Mouse (Mus musculus) forebrain, embryonic 11.5 days (tissue): ENCODE measurements at regions not wholly inside any gene's neighbourhood (a gene's known extent, or its start where the extent isn't known, plus 50 kb on each side); places are given as distances from the start of the nearest gene placed in this dataset.
A peak's percentile ranks its signal among the peaks of the same experiment; 100 is the strongest.
"Not testable (repeated sequence)": the region's sequence is repeated elsewhere in the genome, so short reads cannot be mapped to it uniquely, and the experiment has no call there.

ENCODE experiments used
- ATAC-seq: fragments of 200-750 bp; cut with Nextera tagmentation; replicated peaks from 2 replicates; pipeline ENCODE4 v1.8.0; 2017; ENCODE audit warnings: moderate TSS enrichment; ENCODE audit not compliant: low FRiP score
- DNase-seq: peaks from one replicate; pipeline ENCODE4 v3.0.0-alpha.2; 2017; ENCODE audit warnings: low spot score
- H3K27ac ChIP-seq: fragments of 300-500 bp; sonication (generic); 2 replicates; pipeline ENCODE4 v1.5.1; 2014; ENCODE audit warnings: low read depth, low read length
- H3K27me3 ChIP-seq: fragments of 300-500 bp; sonication (generic); 2 replicates; pipeline ENCODE4 v1.6.1; 2014; ENCODE audit warnings: mild to moderate bottlenecking, low read length, mixed read lengths; ENCODE audit not compliant: control insufficient read depth, insufficient read depth
- H3K36me3 ChIP-seq: fragments of 300-500 bp; sonication (generic); 2 replicates; pipeline ENCODE4 v1.6.1; 2014; ENCODE audit warnings: mild to moderate bottlenecking, low read length, moderate library complexity, mixed read lengths; ENCODE audit not compliant: control insufficient read depth, insufficient read depth
- H3K4me1 ChIP-seq: fragments of 300-500 bp; sonication (generic); replicated peaks from 2 replicates; pipeline ENCODE4 v1.6.1; 2014; ENCODE audit warnings: low read length, mixed read lengths; ENCODE audit not compliant: control insufficient read depth, insufficient read depth
- H3K4me2 ChIP-seq: fragments of 300-500 bp; sonication (generic); 2 replicates; pipeline ENCODE4 v1.6.1; 2014; ENCODE audit warnings: low read depth, mild to moderate bottlenecking, low read length, moderate library complexity, mixed read lengths; ENCODE audit not compliant: severe bottlenecking
- H3K4me3 ChIP-seq: fragments of 300-500 bp; sonication (generic); 2 replicates; pipeline ENCODE4 v1.5.1; 2014; ENCODE audit warnings: low read depth, low read length
- H3K9ac ChIP-seq: fragments of 300-500 bp; sonication (generic); 2 replicates; pipeline ENCODE4 v1.6.1; 2014; ENCODE audit warnings: low read length
- H3K9me3 ChIP-seq: fragments of 300-500 bp; sonication (generic); 2 replicates; pipeline ENCODE4 v1.6.1; 2016; ENCODE audit warnings: low read length, mixed read lengths; ENCODE audit not compliant: control insufficient read depth
- WGBS: fragments of 180-500 bp; shearing (Covaris S2); extraction: QIAGEN DNeasy Blood & Tissue Kit; methylation state at CpG from one replicate; pipeline ENCODE4 v1.1.7; 2014; 5-methylcytosine and 5-hydroxymethylcytosine counted together

DNA sequence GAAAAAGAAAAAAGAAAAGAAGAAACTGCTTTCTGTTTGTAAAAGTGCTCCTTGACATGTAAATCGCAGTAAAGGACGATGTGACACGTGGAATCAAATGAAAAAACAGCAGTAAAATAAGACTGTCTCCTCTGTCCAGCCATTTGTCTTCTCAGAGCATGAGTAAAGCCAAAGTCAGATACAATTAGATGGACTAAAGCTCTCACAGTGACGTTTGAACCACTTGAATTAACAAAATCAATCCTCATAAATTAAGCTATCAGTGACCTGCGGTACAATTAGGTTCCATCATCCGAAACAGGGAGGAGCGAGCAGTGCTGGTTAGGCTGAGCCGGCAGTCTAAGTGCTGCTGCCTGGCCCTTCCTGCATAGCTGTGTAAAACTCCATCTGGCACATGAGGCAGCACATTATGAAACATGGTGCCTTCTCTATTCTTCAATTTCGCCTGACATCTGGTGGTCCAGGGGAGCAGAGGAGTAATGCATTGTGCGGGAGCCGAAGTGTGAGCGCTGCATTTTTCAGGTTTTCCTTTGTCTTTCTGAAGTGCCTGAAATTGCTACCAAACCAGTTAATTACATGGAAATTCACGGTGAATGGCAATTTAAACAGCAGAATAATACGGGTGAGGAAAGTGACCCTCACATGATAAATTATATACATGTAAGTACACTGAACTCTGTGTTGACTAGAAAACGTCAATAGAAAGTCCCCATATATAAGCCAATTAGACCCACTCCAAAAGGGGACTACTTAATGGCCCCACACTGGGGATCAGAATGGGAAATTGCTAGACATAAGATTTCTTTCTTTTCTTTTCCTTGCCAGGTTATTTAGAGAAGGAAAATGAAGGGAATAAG lies 118.1 kb downstream of the Mmrn1 start:
- peaks cover 4% of the 10 kb centered on the region; the same call in 1 of the 2 replicates for H3K4me1 ChIP-seq
- 39% methylated on average over 15 of the region's 15 CpGs for WGBS
- H3K9me3 ChIP-seq: no peaks in the 10 kb centered on the region
- no peak overlapping the region for H3K9ac ChIP-seq
- H3K4me3 ChIP-seq: no peak overlapping the region
- no peaks in the 10 kb centered on the region for H3K27me3 ChIP-seq
- no peaks in the 10 kb centered on the region for H3K36me3 ChIP-seq
- H3K27ac ChIP-seq: peak overlapping the region; percentile 63
- H3K4me2 ChIP-seq: peak overlapping the region; percentile 27; the same call in 1 of the 2 replicates
- DNase-seq (peak; percentile 55), ATAC-seq (peak; percentile 92)

DNA sequence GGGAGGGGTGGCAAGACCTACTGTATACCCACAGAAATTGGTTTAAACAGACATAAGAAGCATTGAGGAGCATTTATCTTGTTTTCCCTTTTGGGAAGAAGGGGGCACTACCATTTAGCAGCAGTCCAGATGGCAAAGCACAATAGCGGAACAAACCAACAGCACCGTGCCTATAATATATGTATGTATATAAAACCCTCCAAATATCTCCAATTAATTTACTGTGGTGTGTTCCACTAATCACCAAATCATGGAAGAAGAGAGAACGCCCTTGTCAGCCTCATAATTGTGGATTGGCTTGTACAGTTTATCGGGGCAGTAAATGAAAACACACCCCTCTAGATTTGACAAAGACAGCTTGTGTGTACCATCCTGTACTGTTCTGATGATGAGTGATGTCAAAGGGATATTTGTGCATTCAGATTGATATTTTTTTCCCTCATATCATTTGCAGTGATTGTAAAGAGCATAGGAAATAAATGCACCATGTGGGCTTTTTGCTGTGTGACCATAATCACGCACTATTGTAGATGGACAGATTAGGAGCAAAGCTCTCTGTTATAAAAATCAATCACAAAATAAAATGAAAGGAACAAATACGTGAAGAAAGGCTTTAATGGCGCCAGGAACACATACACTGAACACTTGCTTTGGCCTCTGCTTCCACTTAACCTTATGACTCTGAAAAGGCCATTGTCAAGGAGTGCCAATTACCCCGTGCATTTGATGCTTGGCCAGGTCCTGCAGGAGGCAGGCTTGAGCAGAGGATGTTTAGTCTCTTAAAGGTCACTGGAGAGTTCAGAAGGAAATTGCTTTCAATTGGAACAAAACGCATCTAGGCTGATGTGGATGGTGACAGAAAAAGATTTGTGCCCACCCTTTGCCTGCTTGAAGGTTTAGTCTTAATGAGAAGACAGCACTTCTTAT lies 119.0 kb downstream of the Mmrn1 start:
- peaks cover 4% of the 10 kb centered on the region; the same call in 1 of the 2 replicates for H3K4me1 ChIP-seq
- peak; percentile 54 for DNase-seq
- 48% methylated on average over 9 of the region's 9 CpGs for WGBS

GRCm38 (mm10) chr6:61047667-61048066 lies 122.9 kb downstream of the Mmrn1 start:
- not testable (repeated sequence) for H3K4me3 ChIP-seq, H3K9ac ChIP-seq, DNase-seq, ATAC-seq, H3K27me3 ChIP-seq, H3K36me3 ChIP-seq, H3K4me2 ChIP-seq, H3K27ac ChIP-seq, H3K4me1 ChIP-seq, H3K9me3 ChIP-seq
- WGBS: 82% methylated on average over 6 of the region's 6 CpGs

More for the DNA sequence above, 119.0 kb downstream of the Mmrn1 start:
- Histone ChIP-seq H3K27ac (peak overlapping the region; percentile 63), H3K9ac (no peak overlapping the region), H3K27me3 (no peaks in the 10 kb centered on the region), H3K4me3 (no peak overlapping the region), H3K4me2 (no peak overlapping the region), H3K36me3 (no peaks in the 10 kb centered on the region), H3K9me3 (no peaks in the 10 kb centered on the region)
- ATAC-seq: peak; percentile 68

DNA sequence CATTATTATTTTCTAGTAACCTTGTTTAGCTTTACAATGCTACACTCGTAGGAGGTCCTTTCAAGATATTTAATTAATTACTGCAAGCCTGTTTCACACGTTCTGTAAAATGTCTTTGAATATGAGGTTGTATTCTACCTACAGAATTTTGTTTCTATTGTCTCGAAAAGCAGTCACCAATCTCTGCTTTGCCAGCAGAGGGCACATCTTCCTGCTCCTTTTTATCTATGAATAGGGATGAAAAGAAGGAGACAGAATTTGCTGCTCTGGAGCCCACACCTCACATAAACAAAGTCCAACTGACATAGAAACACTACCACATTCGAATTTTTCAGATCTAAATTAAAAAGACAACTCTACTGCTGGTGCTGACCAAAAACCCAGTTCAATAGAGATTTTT lies 117.0 kb upstream of the Ccser1 start:
- Histone ChIP-seq H3K4me1 (peaks cover 6% of the 10 kb centered on the region), H3K36me3 (no peaks in the 10 kb centered on the region), H3K9me3 (no peaks in the 10 kb centered on the region), H3K9ac (no peak overlapping the region), H3K4me2 (no peak overlapping the region), H3K27me3 (no peaks in the 10 kb centered on the region), H3K27ac (no peak overlapping the region), H3K4me3 (no peak overlapping the region)
- DNase-seq (no peak), ATAC-seq (no peak)
- WGBS: 47% methylated on average over 4 of the region's 4 CpGs

DNA sequence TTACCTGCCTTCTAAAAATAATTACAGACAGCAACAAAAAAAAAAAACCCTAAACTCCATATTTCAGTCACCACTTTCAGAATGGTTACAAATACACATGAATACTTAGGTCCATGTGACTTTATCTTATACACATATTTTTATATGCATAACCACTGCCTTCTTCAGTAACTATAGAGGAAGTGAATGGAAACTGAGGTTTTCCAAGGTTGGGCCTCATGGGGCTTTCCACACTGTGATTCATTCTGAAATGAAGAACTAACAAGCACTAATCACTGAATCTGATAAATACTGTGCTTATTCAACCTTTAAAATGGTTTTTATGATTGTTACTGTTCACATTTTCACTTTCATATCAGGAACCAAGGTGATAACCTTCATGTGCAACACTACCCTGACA lies 114.4 kb upstream of the Ccser1 start:
- H3K9me3 ChIP-seq: no peaks in the 10 kb centered on the region
- no peak overlapping the region for H3K4me3 ChIP-seq
- no peak overlapping the region for H3K9ac ChIP-seq
- H3K4me2 ChIP-seq: no peak overlapping the region
- no peaks in the 10 kb centered on the region for H3K27me3 ChIP-seq
- peaks cover 7% of the 10 kb centered on the region for H3K4me1 ChIP-seq
- DNase-seq (no peak), ATAC-seq (no peak)
- no peak overlapping the region for H3K27ac ChIP-seq
- no peaks in the 10 kb centered on the region for H3K36me3 ChIP-seq

DNA sequence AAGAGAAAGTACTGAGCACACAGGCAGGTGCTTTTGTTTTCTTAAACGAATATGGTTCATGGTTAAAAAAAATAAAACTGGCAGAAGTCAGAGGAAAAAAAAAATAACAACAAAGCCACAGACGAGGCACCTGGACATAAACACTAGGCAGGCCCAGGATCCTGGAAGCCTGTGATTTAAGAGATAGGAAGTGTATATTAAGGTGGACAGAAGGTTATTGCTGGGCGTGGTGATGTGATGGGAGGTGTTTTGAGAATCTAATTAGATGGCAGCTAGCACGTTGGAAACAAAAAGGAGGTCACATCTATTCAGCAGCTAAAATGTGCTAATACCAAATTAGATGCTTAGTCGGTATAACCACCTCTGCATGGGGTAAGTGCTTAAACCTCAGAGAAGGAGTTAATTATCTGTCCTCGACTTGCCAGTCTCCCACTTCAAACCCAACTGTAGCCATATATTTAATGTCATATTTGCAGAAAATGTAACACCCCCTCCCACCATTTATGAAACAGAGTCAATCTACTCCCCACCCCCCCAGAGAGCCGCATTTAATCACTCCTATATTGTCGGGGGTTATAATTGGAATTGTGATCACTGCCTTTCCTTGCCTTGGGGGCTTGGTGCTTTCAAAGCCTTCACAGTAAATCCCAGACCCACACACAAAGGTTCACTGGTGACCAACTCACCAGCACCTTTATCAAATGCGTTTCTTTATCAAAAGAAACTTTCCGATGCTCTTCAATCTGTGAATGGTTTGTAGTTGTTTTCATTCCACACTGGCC lies 113.4 kb upstream of the Ccser1 start:
- Histone ChIP-seq H3K27ac (no peak overlapping the region; the same call in 1 of the 2 replicates), H3K4me2 (peak overlapping the region; percentile 29; the same call in 1 of the 2 replicates), H3K4me3 (no peak overlapping the region), H3K9me3 (no peaks in the 10 kb centered on the region), H3K27me3 (no peaks in the 10 kb centered on the region), H3K4me1 (peaks cover 7% of the 10 kb centered on the region), H3K9ac (no peak overlapping the region), H3K36me3 (no peaks in the 10 kb centered on the region)
- ATAC-seq: peak; percentile 83
- WGBS: 8% methylated on average over 10 of the region's 10 CpGs
- DNase-seq: peak; percentile 64

DNA sequence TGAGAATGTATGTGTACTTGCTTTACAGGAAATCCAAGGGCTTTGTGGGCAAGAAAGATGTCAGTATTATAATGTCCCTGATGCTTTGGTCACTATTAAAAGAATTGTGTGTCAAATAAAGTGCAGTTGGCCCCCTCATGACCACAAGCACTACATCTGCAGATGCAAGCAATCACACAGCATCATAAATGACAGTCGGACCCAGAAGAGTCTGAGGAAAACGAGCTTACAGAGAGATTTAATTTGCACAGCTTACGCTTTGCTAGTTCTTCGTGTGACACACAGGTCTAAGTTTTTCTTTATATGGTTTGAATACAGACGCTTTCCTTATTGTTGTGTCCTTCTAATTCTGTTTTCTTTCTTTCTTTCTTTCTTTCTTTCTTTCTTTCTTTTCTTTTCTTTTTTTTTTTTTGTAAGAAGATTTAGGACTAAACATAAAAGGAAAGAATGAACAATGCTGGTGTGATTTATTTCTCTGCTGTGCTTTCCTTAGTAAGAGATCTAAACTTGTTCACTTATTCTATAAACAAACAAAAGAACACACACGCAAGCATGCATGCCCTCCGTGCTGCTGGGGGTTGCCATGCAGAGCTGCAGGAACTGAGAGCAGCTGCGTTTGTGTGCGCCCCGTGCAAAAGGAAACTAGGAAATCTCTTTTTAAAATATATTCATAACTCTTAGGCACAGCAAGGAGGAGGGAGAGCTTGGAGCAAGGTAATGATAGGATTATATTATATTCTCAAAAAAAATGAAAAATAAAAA lies 112.6 kb upstream of the Ccser1 start:
- Histone ChIP-seq H3K9ac (peak overlapping the region; percentile 20; the same call in 1 of the 2 replicates), H3K27me3 (no peaks in the 10 kb centered on the region), H3K4me2 (peak overlapping the region; percentile 29; the same call in 1 of the 2 replicates), H3K36me3 (no peaks in the 10 kb centered on the region), H3K27ac (peak overlapping the region; percentile 37; the same call in 1 of the 2 replicates), H3K4me3 (no peak overlapping the region), H3K4me1 (peaks cover 7% of the 10 kb centered on the region), H3K9me3 (no peaks in the 10 kb centered on the region)
- DNase-seq (no peak), ATAC-seq (no peak)
- 7% methylated on average over 10 of the region's 10 CpGs for WGBS
